Mouse (Mus musculus): Measurements from ENCODE around the gene Gm4792. TPM values are rescaled to one million over a fixed set of nuclear protein-coding genes. Genes with fewer than 3 reads are reported as not detected.

Gene Gm4792
- polyA plus RNA-seq, 1 experiment from 2014 or later = 0.31 TPM

GRCm38 (mm10) chr10:94341501-94341900, 43.0 kb upstream of the Gm4792 start:
- H3K9ac ChIP-seq (ENCODE audit: low read depth, low read length) = no peak overlapping the region
- no peaks in the 10 kb centered on the region for H3K36me3 ChIP-seq (ENCODE audit: control insufficient read depth, insufficient read depth, low read length)
- no peak overlapping the region for H3K27ac ChIP-seq (ENCODE audit: low read depth, low read length)
- no peaks in the 10 kb centered on the region for H3K4me1 ChIP-seq (replicated peaks; ENCODE audit: control insufficient read depth, insufficient read depth, low read length)
- DNase-seq (ENCODE audit: low spot score) (no peak), ATAC-seq (ENCODE audit: low FRiP score) (no peak)
- no peak overlapping the region for H3K4me3 ChIP-seq (ENCODE audit: low read depth, low read length)
- no peaks in the 10 kb centered on the region for H3K9me3 ChIP-seq (ENCODE audit: control insufficient read depth, low read length)
- 72% methylated on average over 17 of the region's 17 CpGs for WGBS
- H3K4me2 ChIP-seq (replicated peaks; ENCODE audit: low read depth, low read length) = no peak overlapping the region
- no peaks in the 10 kb centered on the region for H3K27me3 ChIP-seq (ENCODE audit: control insufficient read depth, insufficient read depth, low read length)

- WGBS = 93% methylated on average over 6 of the region's 6 CpGs
- DNase-seq (ENCODE audit: low spot score) (no peak), ATAC-seq (ENCODE audit: low FRiP score) (no peak)
- no peaks in the 10 kb centered on the region for H3K4me1 ChIP-seq (replicated peaks; ENCODE audit: control insufficient read depth, insufficient read depth, low read length)
- H3K9ac ChIP-seq (ENCODE audit: low read depth, low read length) = no peak overlapping the region
- H3K27ac ChIP-seq (ENCODE audit: low read depth, low read length) = no peak overlapping the region
- H3K36me3 ChIP-seq (ENCODE audit: control insufficient read depth, insufficient read depth, low read length) = no peaks in the 10 kb centered on the region
- no peaks in the 10 kb centered on the region for H3K9me3 ChIP-seq (ENCODE audit: control insufficient read depth, low read length)
- no peak overlapping the region for H3K4me3 ChIP-seq (ENCODE audit: low read depth, low read length)
- no peaks in the 10 kb centered on the region for H3K27me3 ChIP-seq (ENCODE audit: control insufficient read depth, insufficient read depth, low read length)
- H3K4me2 ChIP-seq (replicated peaks; ENCODE audit: low read depth, low read length) = no peak overlapping the region
Measured at GRCm38 (mm10) chr10:94336071-94336470, 37.6 kb upstream of the Gm4792 start.

GRCm38 (mm10) chr10:94335047-94335446, 36.5 kb upstream of the Gm4792 start:
- no peak for ATAC-seq (ENCODE audit: low FRiP score)
- H3K4me1 ChIP-seq (replicated peaks; ENCODE audit: control insufficient read depth, insufficient read depth, low read length) = no peaks in the 10 kb centered on the region
- no peak overlapping the region for H3K27ac ChIP-seq (ENCODE audit: low read depth, low read length)
- H3K36me3 ChIP-seq (ENCODE audit: control insufficient read depth, insufficient read depth, low read length) = no peaks in the 10 kb centered on the region
- H3K4me3 ChIP-seq (ENCODE audit: low read depth, low read length) = no peak overlapping the region
- no peak for DNase-seq (ENCODE audit: low spot score)
- H3K27me3 ChIP-seq (ENCODE audit: control insufficient read depth, insufficient read depth, low read length) = no peaks in the 10 kb centered on the region
- H3K9ac ChIP-seq (ENCODE audit: low read depth, low read length) = no peak overlapping the region
- WGBS = 81% methylated on average over 10 of the region's 10 CpGs
- H3K9me3 ChIP-seq (ENCODE audit: control insufficient read depth, low read length) = no peaks in the 10 kb centered on the region
- no peak overlapping the region for H3K4me2 ChIP-seq (replicated peaks; ENCODE audit: low read depth, low read length)

GRCm38 (mm10) chr10:94333328-94333727, 34.8 kb upstream of the Gm4792 start:
- Histone ChIP-seq H3K4me2 (replicated peaks; ENCODE audit: low read depth, low read length) (no peak overlapping the region), H3K4me3 (ENCODE audit: low read depth, low read length) (no peak overlapping the region), H3K27me3 (ENCODE audit: control insufficient read depth, insufficient read depth, low read length) (no peaks in the 10 kb centered on the region), H3K27ac (ENCODE audit: low read depth, low read length) (no peak overlapping the region), H3K9me3 (ENCODE audit: control insufficient read depth, low read length) (no peaks in the 10 kb centered on the region; the same call in 1 of the 2 replicates), H3K9ac (ENCODE audit: low read depth, low read length) (no peak overlapping the region), H3K4me1 (replicated peaks; ENCODE audit: control insufficient read depth, insufficient read depth, low read length) (no peaks in the 10 kb centered on the region), H3K36me3 (ENCODE audit: control insufficient read depth, insufficient read depth, low read length) (no peaks in the 10 kb centered on the region)
- ATAC-seq (ENCODE audit: low FRiP score) (no peak), DNase-seq (ENCODE audit: low spot score) (no peak)
- 91% methylated on average over 8 of the region's 8 CpGs for WGBS

GRCm38 (mm10) chr10:94332358-94333137, 34.0 kb upstream of the Gm4792 start:
- Histone ChIP-seq H3K4me1 (replicated peaks; ENCODE audit: control insufficient read depth, insufficient read depth, low read length) (no peaks in the 10 kb centered on the region), H3K36me3 (ENCODE audit: control insufficient read depth, insufficient read depth, low read length) (no peaks in the 10 kb centered on the region), H3K9ac (ENCODE audit: low read depth, low read length) (no peak overlapping the region), H3K4me3 (ENCODE audit: low read depth, low read length) (no peak overlapping the region), H3K4me2 (replicated peaks; ENCODE audit: low read depth, low read length) (no peak overlapping the region), H3K27me3 (ENCODE audit: control insufficient read depth, insufficient read depth, low read length) (no peaks in the 10 kb centered on the region), H3K9me3 (ENCODE audit: control insufficient read depth, low read length) (no peaks in the 10 kb centered on the region; the same call in 1 of the 2 replicates), H3K27ac (ENCODE audit: low read depth, low read length) (no peak overlapping the region)
- ATAC-seq (ENCODE audit: low FRiP score) (no peak), DNase-seq (ENCODE audit: low spot score) (no peak)
- WGBS = 82% methylated on average over 16 of the region's 16 CpGs

- H3K4me3 ChIP-seq (ENCODE audit: low read depth, low read length) = no peak overlapping the region
- DNase-seq (ENCODE audit: low spot score) = no peak
- WGBS = 62% methylated on average over 5 of the region's 5 CpGs
- H3K27me3 ChIP-seq (ENCODE audit: control insufficient read depth, insufficient read depth, low read length) = no peaks in the 10 kb centered on the region
- no peaks in the 10 kb centered on the region; the same call in 1 of the 2 replicates for H3K9me3 ChIP-seq (ENCODE audit: control insufficient read depth, low read length)
- no peaks in the 10 kb centered on the region for H3K4me1 ChIP-seq (replicated peaks; ENCODE audit: control insufficient read depth, insufficient read depth, low read length)
- H3K27ac ChIP-seq (ENCODE audit: low read depth, low read length) = no peak overlapping the region
- H3K36me3 ChIP-seq (ENCODE audit: control insufficient read depth, insufficient read depth, low read length) = no peaks in the 10 kb centered on the region
- ATAC-seq (ENCODE audit: low FRiP score) = no peak
- no peak overlapping the region for H3K9ac ChIP-seq (ENCODE audit: low read depth, low read length)
- H3K4me2 ChIP-seq (replicated peaks; ENCODE audit: low read depth, low read length) = no peak overlapping the region
Measured at GRCm38 (mm10) chr10:94329962-94330361, 31.5 kb upstream of the Gm4792 start.

GRCm38 (mm10) chr10:94318574-94318973, 20.1 kb upstream of the Gm4792 start:
- DNase-seq (ENCODE audit: low spot score) = no peak
- Histone ChIP-seq H3K4me1 (replicated peaks; ENCODE audit: control insufficient read depth, insufficient read depth, low read length) (no peaks in the 10 kb centered on the region), H3K4me2 (replicated peaks; ENCODE audit: low read depth, low read length) (no peak overlapping the region), H3K36me3 (ENCODE audit: control insufficient read depth, insufficient read depth, low read length) (no peaks in the 10 kb centered on the region), H3K9ac (ENCODE audit: low read depth, low read length) (no peak overlapping the region), H3K4me3 (ENCODE audit: low read depth, low read length) (no peak overlapping the region), H3K27ac (ENCODE audit: low read depth, low read length) (no peak overlapping the region), H3K9me3 (ENCODE audit: control insufficient read depth, low read length) (no peaks in the 10 kb centered on the region), H3K27me3 (ENCODE audit: control insufficient read depth, insufficient read depth, low read length) (no peaks in the 10 kb centered on the region)
- WGBS = 54% methylated on average over 4 of the region's 4 CpGs
- no peak for ATAC-seq (ENCODE audit: low FRiP score)

GRCm38 (mm10) chr10:94313146-94313545, 14.6 kb upstream of the Gm4792 start:
- ATAC-seq (ENCODE audit: low FRiP score) = no peak
- Histone ChIP-seq H3K4me2 (replicated peaks; ENCODE audit: low read depth, low read length) (no peak overlapping the region), H3K4me1 (replicated peaks; ENCODE audit: control insufficient read depth, insufficient read depth, low read length) (0 out of 2 replicates have a peak, but pooled peaks cover 2% of the 10 kb centered on the region), H3K9me3 (ENCODE audit: control insufficient read depth, low read length) (no peaks in the 10 kb centered on the region), H3K27ac (ENCODE audit: low read depth, low read length) (no peak overlapping the region), H3K36me3 (ENCODE audit: control insufficient read depth, insufficient read depth, low read length) (no peaks in the 10 kb centered on the region), H3K9ac (ENCODE audit: low read depth, low read length) (no peak overlapping the region), H3K27me3 (ENCODE audit: control insufficient read depth, insufficient read depth, low read length) (peaks cover 7% of the 10 kb centered on the region; the same call in 1 of the 2 replicates), H3K4me3 (ENCODE audit: low read depth, low read length) (no peak overlapping the region)
- 88% methylated on average over 4 of the region's 4 CpGs for WGBS
- DNase-seq (ENCODE audit: low spot score) = no peak
